Comparison of ENCODE assay signal across 13 mouse cellular contexts in genomic region chr12:17618300-17618699, GRCm38 (mm10).
"Had no signal": no experiment of that assay in that cellular context is flagged by ENCODE, and none has a peak within 500 bp of the region (broad histone marks: within the 10 kb centered on the region; RNA-seq: fewer than 3 reads in every experiment).

No protein-coding gene starts in this region.

- ATAC-seq: midbrain, embryonic 13.5 days; midbrain, embryonic 15.5 days had no signal

- H3K9me3 ChIP-seq: midbrain, embryonic 13.5 days; midbrain, embryonic 15.5 days; neural tube, embryonic 12.5 days; stomach, embryonic 15.5 days had no signal

- DNase-seq: lung, adult 18-20 months; lung, embryonic 14.5 days; lung, postnatal 10 days; right cerebral cortex, postnatal 14 days; thymus, adult 2 months; thymus, postnatal 14 days; thymus, postnatal 4 days had no signal

- H3K36me3 ChIP-seq: midbrain, embryonic 13.5 days; midbrain, embryonic 15.5 days; neural tube, embryonic 12.5 days; stomach, embryonic 15.5 days had no signal

- H3K27ac ChIP-seq: midbrain, embryonic 13.5 days; midbrain, embryonic 15.5 days; neural tube, embryonic 12.5 days; stomach, embryonic 15.5 days; stomach, postnatal 0 days had no signal

- H3K4me1 ChIP-seq: midbrain, embryonic 15.5 days; stomach, embryonic 15.5 days had no signal

- H3K27me3 ChIP-seq: midbrain, embryonic 13.5 days; midbrain, embryonic 15.5 days; neural tube, embryonic 12.5 days; stomach, embryonic 15.5 days had no signal

- H3K4me3 ChIP-seq: megakaryocyte, embryonic 14.5 days; midbrain, embryonic 13.5 days; midbrain, embryonic 15.5 days; neural tube, embryonic 12.5 days; stomach, embryonic 15.5 days had no signal
